Mouse (Mus musculus): Measurements from ENCODE around the gene Phf20.

GRCm38 (mm10) chr2:156201486-156201885, 5.2 kb downstream of the Phf20 start:
- no peak for TF ChIP-seq POLR2A (IDR thresholded peaks at IDR 0.05; ENCODE audit: low read depth, low read length)
- TF ChIP-seq CTCF (IDR thresholded peaks at IDR 0.05; ENCODE audit: borderline replicate concordance, insufficient read depth, low read length) = no peak

Data from embryonic fibroblast, embryonic 13.5 days (primary cell).